Mouse (Mus musculus) midbrain, embryonic 13.5 days (tissue): ENCODE measurements around the gene Sigirr. TPM values are rescaled to one million over a fixed set of nuclear protein-coding genes. Genes with fewer than 3 reads are reported as not detected.

Experiments used
- ATAC-seq: fragments of 200-750 bp; cut with Nextera tagmentation; 2 replicates; pipeline ENCODE4 v1.8.0; 2017; ENCODE audit warnings: mild to moderate bottlenecking, moderate TSS enrichment, moderate library complexity
- H3K27ac ChIP-seq: fragments of 300-500 bp; sonication (generic); 2 replicates; pipeline ENCODE4 v1.5.1; 2015; ENCODE audit warnings: inconsistent platforms, mild to moderate bottlenecking, moderate library complexity
- H3K27me3 ChIP-seq: fragments of 300-500 bp; sonication (generic); 2 replicates; pipeline ENCODE4 v1.6.1; 2015; ENCODE audit warnings: mild to moderate bottlenecking, inconsistent platforms
- H3K36me3 ChIP-seq: fragments of 300-500 bp; sonication (generic); 2 replicates; pipeline ENCODE4 v1.6.1; 2015; ENCODE audit warnings: mild to moderate bottlenecking, inconsistent platforms
- H3K4me1 ChIP-seq: fragments of 300-500 bp; sonication (generic); replicated peaks from 2 replicates; pipeline ENCODE4 v1.6.1; 2015; ENCODE audit warnings: inconsistent platforms
- H3K4me2 ChIP-seq: fragments of 300-500 bp; sonication (generic); replicated peaks from 2 replicates; pipeline ENCODE4 v1.6.1; 2015; ENCODE audit warnings: moderate library complexity, mild to moderate bottlenecking, inconsistent platforms
- H3K4me3 ChIP-seq: fragments of 300-500 bp; sonication (generic); replicated peaks from 2 replicates; pipeline ENCODE4 v1.5.1; 2015; ENCODE audit warnings: mild to moderate bottlenecking, inconsistent platforms
- H3K9ac ChIP-seq: fragments of 300-500 bp; sonication (generic); replicated peaks from 2 replicates; pipeline ENCODE4 v1.6.1; 2015; ENCODE audit warnings: mild to moderate bottlenecking, inconsistent platforms
- H3K9me3 ChIP-seq: fragments of 300-500 bp; sonication (generic); 2 replicates; pipeline ENCODE4 v1.6.1; 2016; ENCODE audit warnings: mild to moderate bottlenecking, inconsistent platforms
- WGBS: fragments of 180-500 bp; shearing (Covaris S2); methylation state at CpG from one replicate; pipeline ENCODE4 v1.1.7; 2015; 5-methylcytosine and 5-hydroxymethylcytosine counted together
- polyA plus RNA-seq: library from polyadenylated mRNA; unstranded; fragments of >200 nt; fragmentation: Nextera tagmentation; extraction: Ambion mirVana; gene quantifications from 2 replicates; pipeline ENCODE4 v1.2.1, GENCODE M21; 2015

Gene Sigirr
- polyA plus RNA-seq, 1 experiment from 2014 or later = 2.6 TPM

DNA sequence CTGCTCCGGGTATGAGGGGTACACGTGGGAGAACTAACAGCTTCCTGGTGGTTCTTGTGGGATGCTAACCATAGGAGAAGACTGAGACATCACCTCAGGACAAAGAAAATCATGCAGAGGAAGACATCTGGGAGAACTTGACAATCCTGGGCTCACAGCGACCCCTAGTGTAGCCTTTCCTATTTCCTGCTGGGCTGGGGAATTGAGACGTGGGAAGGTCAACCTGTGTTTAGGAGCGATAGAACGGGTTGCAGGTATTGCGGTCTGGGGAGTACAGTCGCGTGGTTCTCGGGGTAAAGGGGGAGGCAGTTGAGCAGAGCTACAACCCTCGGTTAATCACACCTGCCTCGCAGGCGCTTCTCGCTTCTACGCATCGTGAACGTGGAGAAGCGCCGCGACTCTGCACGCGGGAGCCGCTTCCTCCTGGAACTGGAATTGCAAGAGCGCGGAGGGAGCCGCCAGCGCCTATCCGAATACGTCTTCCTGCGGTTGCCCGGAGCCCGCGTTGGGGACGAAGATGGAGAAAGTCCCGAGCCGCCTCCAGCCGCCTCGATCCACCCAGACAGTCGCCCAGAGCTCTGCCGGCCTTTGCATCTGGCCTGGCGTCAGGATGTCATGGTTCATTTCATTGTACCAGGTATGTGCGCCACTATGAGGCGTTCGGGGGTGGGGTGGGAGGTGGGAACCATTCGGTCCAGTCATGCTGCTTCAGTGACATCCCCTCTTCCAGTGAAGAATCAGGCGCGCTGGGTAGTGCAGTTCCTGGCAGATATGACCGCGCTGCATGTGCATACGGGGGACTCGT is 30.1 kb downstream of the Sigirr start:
- peak overlapping the region; percentile 86 for H3K27ac ChIP-seq
- WGBS = 2% methylated on average over 51 of the region's 51 CpGs
- peaks cover 42% of the 10 kb centered on the region for H3K36me3 ChIP-seq
- ATAC-seq = peak; percentile 74
- H3K4me2 ChIP-seq = peak overlapping the region; percentile 68
- peak overlapping the region; percentile 40 for H3K4me3 ChIP-seq
- peaks cover 15% of the 10 kb centered on the region for H3K27me3 ChIP-seq
- no peaks in the 10 kb centered on the region for H3K9me3 ChIP-seq
- peaks cover 19% of the 10 kb centered on the region for H3K4me1 ChIP-seq
- peak overlapping the region; percentile 69 for H3K9ac ChIP-seq

DNA sequence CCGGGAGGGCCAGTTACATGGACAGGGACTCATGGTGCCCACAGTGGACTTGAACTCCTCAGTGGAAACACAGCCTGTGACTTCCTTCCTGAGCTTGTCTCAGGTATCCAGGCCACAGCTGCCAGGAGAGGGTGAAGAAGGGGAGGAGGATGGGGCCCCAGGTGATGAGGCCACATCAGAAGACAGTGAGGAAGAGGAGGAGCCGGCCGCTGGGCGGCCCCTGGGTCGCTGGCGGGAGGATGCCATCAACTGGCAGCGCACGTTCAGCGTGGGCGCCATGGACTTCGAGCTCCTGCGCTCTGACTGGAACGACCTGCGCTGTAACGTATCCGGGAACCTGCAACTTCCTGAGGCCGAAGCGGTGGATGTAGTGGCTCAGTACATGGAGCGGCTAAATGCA is 32.0 kb downstream of the Sigirr start:
- Histone ChIP-seq H3K4me2 (no peak overlapping the region), H3K4me1 (peaks cover 19% of the 10 kb centered on the region), H3K36me3 (peaks cover 61% of the 10 kb centered on the region), H3K4me3 (no peak overlapping the region), H3K27ac (no peak overlapping the region), H3K27me3 (peaks cover 15% of the 10 kb centered on the region), H3K9me3 (no peaks in the 10 kb centered on the region), H3K9ac (no peak overlapping the region)
- 89% methylated on average over 19 of the region's 19 CpGs for WGBS
- no peak for ATAC-seq

DNA sequence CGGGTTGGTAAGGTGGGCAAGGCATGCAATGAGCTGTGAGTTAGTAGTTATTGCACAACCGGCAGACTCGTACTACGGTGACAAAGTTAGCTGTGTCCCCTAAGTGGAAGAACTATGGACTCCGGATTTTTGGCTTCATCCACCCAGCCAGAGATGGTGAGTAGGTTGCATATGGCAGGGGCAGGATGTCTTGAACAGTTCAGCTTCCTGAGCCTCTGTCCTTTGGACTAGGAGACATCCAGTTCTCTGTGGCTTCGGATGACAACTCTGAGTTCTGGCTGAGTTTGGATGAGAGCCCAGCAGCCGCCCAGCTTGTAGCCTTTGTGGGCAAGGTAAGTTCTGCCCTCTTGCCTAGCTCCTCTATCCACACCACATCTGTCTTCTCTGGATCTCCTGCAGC is 35.8 kb downstream of the Sigirr start:
- WGBS = 93% methylated on average over 7 of the region's 7 CpGs
- H3K27me3 ChIP-seq = no peaks in the 10 kb centered on the region; the same call in 1 of the 2 replicates

GRCm38 (mm10) chr7:141064175-141064574 is 36.2 kb downstream of the Sigirr start:
- no peak overlapping the region for H3K9ac ChIP-seq
- peaks cover 59% of the 10 kb centered on the region for H3K36me3 ChIP-seq
- H3K9me3 ChIP-seq = no peaks in the 10 kb centered on the region
- no peak for ATAC-seq
- H3K4me3 ChIP-seq = no peak overlapping the region
- H3K4me1 ChIP-seq = peaks cover 29% of the 10 kb centered on the region
- H3K27ac ChIP-seq = no peak overlapping the region
- 90% methylated on average over 7 of the region's 7 CpGs for WGBS
- no peaks in the 10 kb centered on the region for H3K27me3 ChIP-seq
- H3K4me2 ChIP-seq = no peak overlapping the region

More for the DNA sequence above, 35.8 kb downstream of the Sigirr start:
- no peak for ATAC-seq
- Histone ChIP-seq H3K4me1 (peaks cover 29% of the 10 kb centered on the region), H3K36me3 (peaks cover 59% of the 10 kb centered on the region), H3K4me2 (no peak overlapping the region), H3K9ac (no peak overlapping the region), H3K4me3 (no peak overlapping the region), H3K9me3 (no peaks in the 10 kb centered on the region), H3K27ac (no peak overlapping the region)

- no peak overlapping the region for H3K4me3 ChIP-seq
- peaks cover 53% of the 10 kb centered on the region for H3K36me3 ChIP-seq
- H3K27ac ChIP-seq = no peak overlapping the region
- H3K9me3 ChIP-seq = no peaks in the 10 kb centered on the region
- H3K9ac ChIP-seq = no peak overlapping the region
- ATAC-seq = no peak
- H3K27me3 ChIP-seq = no peaks in the 10 kb centered on the region
- 99% methylated on average over 3 of the region's 3 CpGs for WGBS
- H3K4me2 ChIP-seq = no peak overlapping the region
- H3K4me1 ChIP-seq = peaks cover 29% of the 10 kb centered on the region
Observed at GRCm38 (mm10) chr7:141063353-141063752, 37.0 kb downstream of the Sigirr start.

DNA sequence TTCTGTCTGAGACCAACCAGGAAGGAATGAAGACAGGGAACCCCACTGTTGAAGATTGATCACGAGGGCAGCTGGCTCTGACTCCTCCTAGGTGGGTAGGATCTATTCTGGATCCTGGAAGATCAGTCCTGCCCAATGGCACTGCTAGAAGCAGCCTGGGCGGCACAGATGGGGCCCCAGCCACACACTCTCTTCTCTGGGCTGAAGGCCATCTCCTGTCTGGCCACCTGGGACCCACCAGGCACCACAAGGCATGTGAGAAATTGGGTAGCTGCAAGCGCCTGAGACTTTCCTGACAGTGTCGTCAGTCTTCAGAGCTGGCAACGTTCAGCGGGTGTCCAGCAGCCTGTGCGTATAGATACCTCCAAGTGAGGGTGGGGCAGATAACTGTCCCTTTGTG is 37.8 kb downstream of the Sigirr start:
- Histone ChIP-seq H3K4me2 (peak overlapping the region; percentile 74), H3K4me1 (peaks cover 29% of the 10 kb centered on the region), H3K27me3 (no peaks in the 10 kb centered on the region), H3K27ac (no peak overlapping the region), H3K9ac (no peak overlapping the region; the same call in 1 of the 2 replicates), H3K36me3 (peaks cover 45% of the 10 kb centered on the region), H3K9me3 (no peaks in the 10 kb centered on the region), H3K4me3 (peak overlapping the region; percentile 92)
- 95% methylated on average over 7 of the region's 7 CpGs for WGBS
- ATAC-seq = no peak

DNA sequence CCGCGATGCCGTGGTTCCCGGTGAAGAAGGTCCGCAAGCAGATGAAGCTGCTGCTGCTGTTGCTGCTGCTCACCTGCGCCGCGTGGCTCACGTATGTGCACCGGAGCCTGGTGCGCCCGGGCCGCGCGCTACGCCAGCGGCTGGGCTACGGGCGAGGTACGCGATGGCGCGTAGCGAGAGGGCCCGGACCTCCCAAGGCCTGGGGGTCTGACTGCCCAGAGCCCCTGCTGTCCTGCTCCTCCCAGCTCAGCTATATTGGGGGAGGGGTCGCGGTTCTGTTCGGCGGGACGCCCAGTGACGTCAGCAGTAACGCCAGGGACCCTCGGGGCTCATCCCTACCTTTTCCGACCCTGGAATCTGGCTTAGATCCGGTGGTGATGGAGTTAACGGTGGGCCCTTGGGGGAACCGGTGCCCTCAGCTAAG is 39.1 kb downstream of the Sigirr start:
- peaks cover 29% of the 10 kb centered on the region for H3K4me1 ChIP-seq
- no peaks in the 10 kb centered on the region for H3K27me3 ChIP-seq
- H3K9ac ChIP-seq = peak overlapping the region; percentile 99
- H3K9me3 ChIP-seq = no peaks in the 10 kb centered on the region
- peak overlapping the region; percentile 92 for H3K4me3 ChIP-seq
- peaks cover 32% of the 10 kb centered on the region for H3K36me3 ChIP-seq
- ATAC-seq = peak; percentile 78
- H3K4me2 ChIP-seq = peak overlapping the region; percentile 74
- under 1% methylated on average over 37 of the region's 37 CpGs for WGBS
- H3K27ac ChIP-seq = peak overlapping the region; percentile 95

DNA sequence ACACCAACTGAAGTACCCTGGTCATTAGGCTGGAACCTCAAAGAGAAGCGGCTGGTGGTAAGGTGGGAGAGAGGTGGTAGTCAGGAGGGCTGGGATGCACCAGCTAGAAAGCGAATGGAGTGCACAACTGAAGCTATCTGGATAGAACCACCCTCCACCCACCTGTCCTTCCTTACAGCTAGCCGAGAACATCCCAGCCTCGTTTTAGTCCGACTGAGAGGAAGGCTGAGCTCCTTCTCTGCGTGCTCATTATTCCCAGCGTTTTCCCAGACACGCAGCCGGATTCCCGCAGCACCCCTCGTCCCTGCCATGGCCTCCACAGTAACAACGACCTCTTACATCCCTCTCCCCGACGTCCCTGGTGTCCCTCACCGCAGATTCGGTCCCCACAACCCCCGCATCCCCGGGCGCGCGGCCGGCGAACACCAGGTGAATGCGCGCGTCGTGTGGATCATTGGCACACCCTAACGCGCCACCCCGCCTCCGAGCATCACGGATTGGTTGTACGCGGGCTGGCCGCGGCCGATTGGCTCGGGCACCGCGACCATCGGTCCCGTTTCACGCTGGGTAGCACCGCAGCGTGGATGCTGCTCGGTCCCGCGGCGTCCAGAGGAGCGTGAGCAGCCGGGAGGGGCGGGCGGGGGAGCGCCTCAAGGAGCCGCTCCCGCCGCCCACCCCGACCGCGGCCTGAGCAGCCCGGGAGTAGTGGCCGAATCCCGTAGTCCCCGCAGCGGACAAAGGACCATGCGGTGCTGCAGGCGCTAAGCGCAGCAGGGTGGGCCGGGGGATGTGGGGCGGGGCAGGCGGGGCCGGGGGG is 39.7 kb downstream of the Sigirr start, which contains the start of gene B4galnt4:
TSS of gene B4galnt4 (plus strand) at position 679 of the 817 bp plus-strand sequence.
- Histone ChIP-seq H3K4me3 (peak within 1 kb of the TSS; percentile 92), H3K4me2 (peak within 1 kb of the TSS; percentile 74), H3K9me3 (no peaks in the 10 kb centered on the region), H3K36me3 (peaks cover 29% of the 10 kb centered on the region), H3K27me3 (no peaks in the 10 kb centered on the region), H3K4me1 (peaks cover 29% of the 10 kb centered on the region), H3K27ac (peak within 1 kb of the TSS; percentile 95), H3K9ac (peak within 1 kb of the TSS; percentile 99)
- under 1% methylated on average over 72 of the region's 72 CpGs for WGBS
- peak; percentile 99 for ATAC-seq

GRCm38 (mm10) chr7:141059929-141060328 is 40.4 kb downstream of the Sigirr start:
- peak overlapping the region; percentile 95 for H3K27ac ChIP-seq
- 71% methylated on average over 2 of the region's 2 CpGs for WGBS
- no peaks in the 10 kb centered on the region for H3K27me3 ChIP-seq
- peak overlapping the region; percentile 99 for H3K9ac ChIP-seq
- peaks cover 29% of the 10 kb centered on the region for H3K4me1 ChIP-seq
- ATAC-seq = no peak
- H3K4me3 ChIP-seq = peak overlapping the region; percentile 92
- no peaks in the 10 kb centered on the region for H3K9me3 ChIP-seq
- H3K4me2 ChIP-seq = peak overlapping the region; percentile 74
- H3K36me3 ChIP-seq = peaks cover 22% of the 10 kb centered on the region

- Histone ChIP-seq H3K9me3 (no peaks in the 10 kb centered on the region), H3K27ac (no peak overlapping the region), H3K9ac (no peak overlapping the region), H3K4me2 (no peak overlapping the region), H3K4me3 (no peak overlapping the region), H3K27me3 (no peaks in the 10 kb centered on the region), H3K36me3 (peaks cover 11% of the 10 kb centered on the region), H3K4me1 (peaks cover 29% of the 10 kb centered on the region)
- ATAC-seq = no peak
- WGBS = 96% methylated on average over 14 of the region's 14 CpGs
Observed at GRCm38 (mm10) chr7:141058601-141059341, 41.6 kb downstream of the Sigirr start.

DNA sequence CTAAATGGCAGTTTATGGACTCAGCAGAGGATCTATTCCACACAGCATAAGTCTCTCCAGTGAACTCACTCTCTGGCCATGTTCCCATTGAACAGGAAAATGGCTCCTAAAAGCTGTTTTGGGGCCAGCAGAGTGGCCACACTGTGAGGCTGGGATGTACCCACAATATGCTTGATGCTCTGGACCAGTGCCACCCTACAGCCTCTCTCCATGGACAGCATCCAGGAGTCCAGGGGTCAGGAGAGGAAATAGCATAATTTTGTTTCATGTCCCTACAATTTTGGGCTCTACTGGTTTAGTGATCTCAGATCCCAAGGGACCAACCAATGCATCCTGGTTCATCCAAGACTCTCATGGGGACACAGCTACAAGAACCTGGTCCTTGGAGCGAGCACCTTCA is 42.8 kb downstream of the Sigirr start:
- Histone ChIP-seq H3K36me3 (peaks cover 3% of the 10 kb centered on the region; the same call in 1 of the 2 replicates), H3K4me2 (no peak overlapping the region), H3K4me1 (peaks cover 20% of the 10 kb centered on the region), H3K27ac (no peak overlapping the region), H3K4me3 (no peak overlapping the region), H3K9me3 (no peaks in the 10 kb centered on the region), H3K27me3 (no peaks in the 10 kb centered on the region), H3K9ac (no peak overlapping the region)
- 100% methylated on average over 1 of the region's 1 CpGs for WGBS
- ATAC-seq = no peak
